Mouse (Mus musculus) embryonic fibroblast, embryonic 13.5 days (primary cell): ENCODE measurements around the gene Aqp11.

Experiments
- CTCF ChIP-seq: IDR thresholded peaks from 2 replicates; pipeline ENCODE4 v1.5.1; 2011; ENCODE audit warnings: mild to moderate bottlenecking, control low read depth, low read length, moderate library complexity, borderline replicate concordance; ENCODE audit not compliant: insufficient read depth
- POLR2A ChIP-seq: IDR thresholded peaks from 2 replicates; pipeline ENCODE4 v1.6.1; 2011; ENCODE audit warnings: low read depth, mild to moderate bottlenecking, control low read depth, low read length, moderate library complexity

GRCm38 (mm10) chr7:97709204-97709603 is 28.9 kb downstream of the Aqp11 start:
- TF ChIP-seq CTCF: no peak
- no peak for TF ChIP-seq POLR2A
